Mouse (Mus musculus) hindbrain, postnatal 0 days (tissue): ENCODE results near the gene Cfl1. TPM values are rescaled to one million over a fixed set of nuclear protein-coding genes. Genes with fewer than 3 reads are reported as not detected.
A peak's percentile ranks its signal among the peaks of the same experiment; 100 is the strongest.

Source experiments
- ATAC-seq: fragments of 200-750 bp; cut with Nextera tagmentation; 2 replicates; pipeline ENCODE4 v1.8.0; 2017; ENCODE audit warnings: mild to moderate bottlenecking, moderate TSS enrichment, moderate library complexity
- DNase-seq: peaks from one replicate; pipeline ENCODE4 v3.0.0-alpha.2; 2015; ENCODE audit warnings: low spot score
- H3K27ac ChIP-seq: fragments of 300-500 bp; sonication (generic); 2 replicates; pipeline ENCODE4 v1.5.1; 2014; ENCODE audit warnings: mild to moderate bottlenecking
- H3K27me3 ChIP-seq: fragments of 300-500 bp; sonication (generic); 2 replicates; pipeline ENCODE4 v1.6.1; 2014; ENCODE audit warnings: low read length, mixed read lengths; ENCODE audit not compliant: insufficient read depth
- H3K36me3 ChIP-seq: fragments of 300-500 bp; sonication (generic); 2 replicates; pipeline ENCODE4 v1.6.1; 2014; ENCODE audit warnings: low read length, mixed read lengths; ENCODE audit not compliant: insufficient read depth
- H3K4me1 ChIP-seq: fragments of 300-500 bp; sonication (generic); 2 replicates; pipeline ENCODE4 v1.6.1; 2014; ENCODE audit warnings: antibody characterized with exemption, low read length, mixed read lengths; ENCODE audit not compliant: insufficient read depth
- H3K4me2 ChIP-seq: fragments of 300-500 bp; sonication (generic); 2 replicates; pipeline ENCODE4 v1.6.1; 2014; ENCODE audit warnings: low read depth, mild to moderate bottlenecking, low read length, moderate library complexity, mixed read lengths
- H3K4me3 ChIP-seq: fragments of 300-500 bp; sonication (generic); 2 replicates; pipeline ENCODE4 v1.5.1; 2014; ENCODE audit warnings: low read length
- H3K9ac ChIP-seq: fragments of 300-500 bp; sonication (generic); replicated peaks from 2 replicates; pipeline ENCODE4 v1.6.1; 2014; ENCODE audit warnings: mild to moderate bottlenecking, low read length, moderate library complexity, mixed read lengths
- H3K9me3 ChIP-seq: fragments of 300-500 bp; sonication (generic); 2 replicates; pipeline ENCODE4 v1.6.1; 2016; ENCODE audit warnings: low read length, mixed read lengths
- CTCF ChIP-seq: IDR thresholded peaks from 2 replicates; pipeline ENCODE4 v1.5.1; 2016; ENCODE audit warnings: antibody characterized with exemption, control low read depth, low read depth
- WGBS: fragments of 180-500 bp; shearing (Covaris S2); extraction: QIAGEN DNeasy Blood & Tissue Kit; methylation state at CpG from one replicate; pipeline ENCODE4 v1.1.7; 2014; 5-methylcytosine and 5-hydroxymethylcytosine counted together
- polyA plus RNA-seq: library from polyadenylated mRNA; unstranded; fragments of >200 nt; fragmentation: Nextera tagmentation; extraction: Ambion mirVana; gene quantifications from 2 replicates; pipeline ENCODE4 v1.2.1, GENCODE M21; 2015
- total RNA-seq: library from RNA; depleted of rRNA; stranded (reverse); fragments of >200 nt; gene quantifications from 2 replicates; pipeline ENCODE4 v1.2.3, GENCODE M21; 2014

Gene Cfl1
- total and polyA plus RNA-seq, 2 experiments from 2014 or later: 1,468 to 3,214 TPM

GRCm38 (mm10) chr19:5457746-5458442 is 32.4 kb upstream of the Cfl1 start, which contains the start of gene Ccdc85b:
TSS of gene Ccdc85b (minus strand) at chr19:5457894.
- Histone ChIP-seq H3K4me3 (peak within 1 kb of the TSS; percentile 66), H3K27me3 (no peaks in the 10 kb centered on the region), H3K4me1 (peaks cover 27% of the 10 kb centered on the region), H3K9ac (peak within 1 kb of the TSS; percentile 82), H3K27ac (peak within 1 kb of the TSS; percentile 99), H3K9me3 (no peaks in the 10 kb centered on the region), H3K36me3 (0 out of 2 replicates have a peak, but pooled peaks cover 4% of the 10 kb centered on the region), H3K4me2 (peak within 1 kb of the TSS; percentile 96)
- TF ChIP-seq CTCF: no peak
- ATAC-seq (no peak), DNase-seq (no peak)
- WGBS: 13% methylated on average over 14 of the region's 14 CpGs

DNA sequence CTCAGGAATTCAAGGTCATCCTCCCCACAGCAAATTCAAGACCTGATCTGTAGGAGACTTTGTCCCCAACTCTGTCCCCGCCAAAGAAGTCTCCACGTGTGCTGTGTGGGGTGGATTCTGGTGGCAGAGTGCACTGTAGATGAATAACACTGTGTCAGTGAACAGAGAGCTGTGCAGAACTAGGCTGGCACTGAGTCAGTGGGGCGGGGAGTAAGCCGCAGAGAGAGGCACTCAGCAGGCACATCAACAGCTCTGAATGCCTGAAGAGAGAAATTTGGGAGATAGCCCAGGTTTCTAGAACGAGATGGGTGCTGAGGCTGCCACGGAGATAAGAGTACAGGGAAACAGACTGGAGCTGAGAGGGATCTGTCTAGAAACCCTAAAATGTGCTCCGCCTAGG is 31.2 kb upstream of the Cfl1 start:
- Histone ChIP-seq H3K4me1 (peaks cover 27% of the 10 kb centered on the region), H3K4me3 (no peak overlapping the region), H3K9ac (no peak overlapping the region), H3K27me3 (no peaks in the 10 kb centered on the region), H3K9me3 (no peaks in the 10 kb centered on the region), H3K27ac (no peak overlapping the region), H3K36me3 (peaks cover 12% of the 10 kb centered on the region; the same call in 1 of the 2 replicates), H3K4me2 (no peak overlapping the region)
- 66% methylated on average over 7 of the region's 7 CpGs for WGBS
- no peak for TF ChIP-seq CTCF
- DNase-seq: no peak
- no peak for ATAC-seq

DNA sequence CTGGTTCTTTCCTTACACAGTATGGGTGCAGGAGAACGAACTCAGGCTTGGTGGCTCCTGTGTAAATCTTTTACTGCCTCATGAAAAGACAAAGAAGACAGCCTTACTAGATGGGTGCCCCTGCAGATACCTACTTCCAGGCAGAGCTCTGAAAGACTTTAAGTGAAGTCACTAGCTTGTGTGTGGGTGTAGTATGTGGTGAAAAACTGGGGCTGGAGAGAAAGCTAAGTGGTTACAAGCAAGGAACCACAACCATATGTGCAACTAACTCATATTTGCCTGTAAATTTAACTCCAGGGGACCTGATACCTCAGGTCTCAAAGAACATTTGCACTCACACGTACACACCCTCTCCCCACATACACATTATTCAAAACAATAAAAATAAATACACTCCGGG is 30.4 kb upstream of the Cfl1 start:
- peak overlapping the region; percentile 65; the same call in 1 of the 2 replicates for H3K27ac ChIP-seq
- H3K4me3 ChIP-seq: peak overlapping the region; percentile 62
- no peaks in the 10 kb centered on the region for H3K9me3 ChIP-seq
- peaks cover 12% of the 10 kb centered on the region; the same call in 1 of the 2 replicates for H3K36me3 ChIP-seq
- H3K27me3 ChIP-seq: no peaks in the 10 kb centered on the region
- WGBS: 22% methylated on average over 3 of the region's 3 CpGs
- no peak for DNase-seq
- H3K4me1 ChIP-seq: peaks cover 25% of the 10 kb centered on the region
- no peak for ATAC-seq
- peak overlapping the region; percentile 73 for H3K9ac ChIP-seq
- peak overlapping the region; percentile 79 for H3K4me2 ChIP-seq
- no peak for TF ChIP-seq CTCF

DNA sequence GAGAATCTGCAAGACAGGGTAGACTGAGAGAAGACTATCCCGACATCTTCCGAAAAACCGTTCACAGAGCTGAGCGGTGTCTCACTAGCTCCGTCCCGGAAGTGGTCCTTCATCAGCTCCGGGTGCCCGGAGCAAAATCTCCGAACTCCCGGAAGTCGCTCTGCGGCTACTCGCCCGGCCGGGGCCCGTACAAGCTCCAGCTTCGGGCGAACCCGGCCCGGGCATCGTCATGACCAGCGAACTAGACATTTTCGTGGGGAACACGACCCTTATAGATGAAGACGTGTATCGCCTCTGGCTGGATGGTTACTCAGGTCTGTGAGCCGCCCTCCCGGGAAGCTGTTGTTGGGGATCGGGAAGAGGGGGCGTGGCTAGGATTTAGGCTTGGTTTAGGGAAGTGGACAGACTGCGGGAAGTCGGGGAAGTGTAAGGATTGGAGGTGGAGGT is 29.8 kb upstream of the Cfl1 start, which contains the start of gene Fibp:
Fibp (plus strand) TSS at position 151 of the 447 bp plus-strand sequence.
- under 1% methylated on average over 32 of the region's 32 CpGs for WGBS
- Histone ChIP-seq H3K4me1 (peaks cover 20% of the 10 kb centered on the region), H3K27me3 (no peaks in the 10 kb centered on the region), H3K9ac (peak within 1 kb of the TSS; percentile 73), H3K4me2 (peak within 1 kb of the TSS; percentile 79), H3K4me3 (peak within 1 kb of the TSS; percentile 62), H3K9me3 (no peaks in the 10 kb centered on the region), H3K27ac (peak within 1 kb of the TSS; percentile 65), H3K36me3 (peaks cover 18% of the 10 kb centered on the region; the same call in 1 of the 2 replicates)
- peak; percentile 96 for DNase-seq
- peak; percentile 71 for ATAC-seq
- no peak for TF ChIP-seq CTCF

DNA sequence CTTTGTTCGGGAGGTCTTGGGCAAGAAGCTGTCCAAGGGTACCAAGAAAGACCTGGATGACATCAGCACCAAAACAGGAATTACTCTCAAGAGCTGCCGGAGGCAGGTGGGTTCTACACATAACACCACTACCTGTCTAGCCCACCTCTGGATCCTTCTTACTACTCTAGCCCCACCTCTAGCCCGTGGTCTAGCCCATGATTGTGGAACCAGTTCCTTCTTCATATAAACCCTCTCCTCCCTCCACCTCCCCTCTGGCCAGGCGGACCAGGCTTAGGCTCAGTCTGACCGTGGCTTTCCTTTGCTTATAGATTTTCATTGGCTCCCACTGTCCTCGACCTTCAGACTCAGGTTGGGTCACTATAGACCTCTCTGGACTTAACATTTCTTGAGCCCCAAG is 28.8 kb upstream of the Cfl1 start:
- Histone ChIP-seq H3K4me2 (peak overlapping the region; percentile 79), H3K27ac (no peak overlapping the region), H3K27me3 (no peaks in the 10 kb centered on the region), H3K4me1 (peaks cover 13% of the 10 kb centered on the region), H3K9me3 (no peaks in the 10 kb centered on the region), H3K4me3 (peak overlapping the region; percentile 62), H3K36me3 (peaks cover 25% of the 10 kb centered on the region), H3K9ac (peak overlapping the region; percentile 73)
- 81% methylated on average over 6 of the region's 6 CpGs for WGBS
- TF ChIP-seq CTCF: no peak
- no peak for ATAC-seq
- DNase-seq: no peak

GRCm38 (mm10) chr19:5463212-5463611 is 27.0 kb upstream of the Cfl1 start:
- no peak for TF ChIP-seq CTCF
- no peak for DNase-seq
- H3K9me3 ChIP-seq: no peaks in the 10 kb centered on the region
- peaks cover 35% of the 10 kb centered on the region for H3K36me3 ChIP-seq
- ATAC-seq: no peak
- no peak overlapping the region for H3K27ac ChIP-seq
- peaks cover 8% of the 10 kb centered on the region for H3K4me1 ChIP-seq
- no peak overlapping the region for H3K4me2 ChIP-seq
- H3K27me3 ChIP-seq: no peaks in the 10 kb centered on the region
- no peak overlapping the region for H3K9ac ChIP-seq
- H3K4me3 ChIP-seq: no peak overlapping the region
- 90% methylated on average over 9 of the region's 9 CpGs for WGBS
